Comparison of ENCODE assay signal across 8 mouse cellular contexts in genomic region chr7:128739462-128740277, GRCm38 (mm10). TPM values are rescaled to one million over a fixed set of nuclear protein-coding genes. Genes with fewer than 3 reads are reported as not detected.
A peak's percentile ranks its signal among the peaks of the same experiment; 100 is the strongest.
DNase-seq lines count a peak whose midpoint lies in the region; ATAC-seq lines count a peak whose summit lies in the region.

No protein-coding gene starts in this region.

- H3K4me1 ChIP-seq in embryonic facial prominence, embryonic 11.5 days (ENCODE audit: control insufficient read depth, insufficient read depth, low read length), result no peaks in the 10 kb centered on the region
- H3K4me1 ChIP-seq in heart, embryonic 10.5 days, result peaks cover 23% of the 10 kb centered on the region

- peak; percentile 19 for ATAC-seq in embryonic facial prominence, embryonic 11.5 days (replicated peaks; ENCODE audit: insufficient number of reproducible peaks, low FRiP score, low TSS enrichment, low read depth)

- no peaks in the 10 kb centered on the region for H3K27me3 ChIP-seq in embryonic facial prominence, embryonic 11.5 days (ENCODE audit: control insufficient read depth, insufficient read depth, low read length)
- H3K27me3 ChIP-seq in heart, embryonic 10.5 days (ENCODE audit: insufficient read depth, poor library complexity, severe bottlenecking), result no peaks in the 10 kb centered on the region

- peak overlapping the region; percentile 68 for H3K4me2 ChIP-seq in embryonic facial prominence, embryonic 11.5 days (ENCODE audit: low read depth, low read length)

- H3K36me3 ChIP-seq in embryonic facial prominence, embryonic 11.5 days (replicated peaks; ENCODE audit: control insufficient read depth, insufficient read depth, low read depth, low read length), result no peaks in the 10 kb centered on the region
- H3K36me3 ChIP-seq in heart, embryonic 10.5 days, result peaks cover 11% of the 10 kb centered on the region; the same call in 1 of the 2 replicates

- WGBS in embryonic facial prominence, embryonic 11.5 days, result under 1% methylated on average over 77 of the region's 80 CpGs
- under 1% methylated on average over 80 of the region's 80 CpGs for WGBS in heart, embryonic 10.5 days

- peak overlapping the region; percentile 99 for H3K4me3 ChIP-seq in embryonic facial prominence, embryonic 11.5 days (ENCODE audit: low read depth, low read length)
- H3K4me3 ChIP-seq in heart, embryonic 10.5 days, result peak overlapping the region; percentile 96

- peak overlapping the region; percentile 80 for H3K27ac ChIP-seq in embryonic facial prominence, embryonic 11.5 days (replicated peaks; ENCODE audit: low read depth, low read length)
- peak overlapping the region; percentile 98 for H3K27ac ChIP-seq in heart, embryonic 10.5 days

- DNase-seq in A20 (ENCODE audit: low read depth, low spot score), result peak; percentile 63
- DNase-seq in MN1 (ENCODE audit: low spot score), result peak; percentile 17
- DNase-seq in embryonic facial prominence, embryonic 11.5 days (ENCODE audit: low spot score), result peak; percentile 30
- DNase-seq in heart, embryonic 10.5 days (ENCODE audit: low spot score), result peak; percentile 78
- DNase-seq in kidney, adult 9 months, result peak; percentile 48
- peak; percentile 65 for DNase-seq in lung, postnatal 10 days
- DNase-seq in right cerebral cortex, postnatal 14 days, result peak; percentile 38
- peak; percentile 42 for DNase-seq in urinary bladder, postnatal 25 days (ENCODE audit: low spot score)

- H3K9ac ChIP-seq in embryonic facial prominence, embryonic 11.5 days (replicated peaks; ENCODE audit: low read length), result peak overlapping the region; percentile 99

- H3K9me3 ChIP-seq in embryonic facial prominence, embryonic 11.5 days (replicated peaks; ENCODE audit: control insufficient read depth, low read length), result no peaks in the 10 kb centered on the region
- no peaks in the 10 kb centered on the region for H3K9me3 ChIP-seq in heart, embryonic 10.5 days

RNA-seq across cellular contexts. Expression of gene Mcmbp, which starts 0.6 kb away (rescaled TPM):
- polyA plus RNA-seq in embryonic facial prominence, embryonic 11.5 days (2014; fragmentation: Nextera tagmentation; extraction: Ambion mirVana), result 85.1 and 85.3 TPM in 2 replicates
- 44.4 and 51.9 TPM in 2 replicates for polyA plus RNA-seq in heart, embryonic 10.5 days (2016; fragmentation: Nextera tagmentation; extraction: Ambion mirVana)

RNA-seq across cellular contexts. Expression of gene Sec23ip, which starts 5.1 kb away (rescaled TPM):
- polyA plus RNA-seq in embryonic facial prominence, embryonic 11.5 days (2014; fragmentation: Nextera tagmentation; extraction: Ambion mirVana), result 38.3 and 38.4 TPM in 2 replicates
- 37.4 and 42.7 TPM in 2 replicates for polyA plus RNA-seq in heart, embryonic 10.5 days (2016; fragmentation: Nextera tagmentation; extraction: Ambion mirVana)

Comparison
In these comparisons a context has a peak if more than half of its experiments do, and no peak if none do; other contexts are left out.
1. Peak in every context shown above with its lines: DNase-seq, ATAC-seq, H3K4me3 ChIP-seq and H3K27ac ChIP-seq.
2. DNase-seq: peak in every context shown above with its lines; median percentile 78 in heart, embryonic 10.5 days; 65 in lung, postnatal 10 days; 63 in A20; 48 in kidney, adult 9 months; 42 in urinary bladder, postnatal 25 days; 38 in right cerebral cortex, postnatal 14 days; 30 in embryonic facial prominence, embryonic 11.5 days; 17 in MN1.